Mouse (Mus musculus): ENCODE results near the gene Otop3. TPM values are rescaled to one million over a fixed set of nuclear protein-coding genes. Genes with fewer than 3 reads are reported as not detected.
A peak's percentile ranks its signal among the peaks of the same experiment; 100 is the strongest.

Otop3 gene
- polyA plus RNA-seq, 1 experiment from 2014 or later, result not detected

DNA sequence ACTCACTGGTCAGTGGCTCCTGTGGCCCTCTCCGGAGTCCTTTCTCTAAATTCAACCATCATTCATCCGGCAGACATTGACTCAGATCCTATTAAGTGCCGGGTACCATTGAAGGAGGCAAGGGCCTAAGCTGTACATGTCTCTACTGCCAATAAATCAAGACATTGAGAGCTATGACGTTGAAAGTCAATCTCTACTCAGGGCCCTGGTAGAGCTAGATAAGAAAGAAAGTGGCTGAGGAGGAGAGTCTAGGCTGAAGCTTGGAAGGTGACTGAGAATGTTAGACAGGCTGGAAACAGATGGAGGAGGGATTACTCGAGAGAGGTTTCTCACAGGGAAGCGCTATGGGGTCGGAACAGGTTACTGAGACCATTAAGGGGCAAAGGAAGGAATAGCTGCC is 35.8 kb downstream of the Otop3 start:
- 47% methylated on average over 7 of the region's 7 CpGs for WGBS
- no peak for ATAC-seq (ENCODE audit: low read depth)
- peaks cover 22% of the 10 kb centered on the region for H3K4me1 ChIP-seq (replicated peaks; ENCODE audit: control insufficient read depth, insufficient read depth, low read length)

DNA sequence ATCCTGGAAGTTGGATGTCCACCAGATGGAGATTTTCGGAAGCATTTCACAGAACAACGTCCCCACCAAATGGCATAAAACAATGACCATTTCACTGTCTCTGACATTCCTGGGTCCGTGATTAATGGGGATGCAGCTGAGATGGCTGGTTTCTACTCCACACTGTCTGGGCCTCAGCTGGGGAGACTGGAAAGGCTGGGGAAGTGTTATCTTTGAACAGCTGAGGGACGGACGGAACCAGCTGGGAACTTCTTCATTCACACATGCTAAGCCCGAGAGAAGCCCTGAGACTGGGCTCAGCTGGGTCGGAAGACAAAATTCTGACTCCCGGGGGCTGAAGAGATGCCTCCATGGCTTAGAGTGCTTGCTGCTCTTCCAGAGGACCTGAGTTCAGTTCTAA is 36.8 kb downstream of the Otop3 start:
- Histone ChIP-seq H3K27ac (ENCODE audit: low read length) (no peak overlapping the region), H3K9me3 (ENCODE audit: control insufficient read depth, low read length) (no peaks in the 10 kb centered on the region), H3K27me3 (ENCODE audit: control insufficient read depth, insufficient read depth, low read depth, low read length) (peaks cover 26% of the 10 kb centered on the region), H3K4me1 (replicated peaks; ENCODE audit: control insufficient read depth, insufficient read depth, low read length) (peaks cover 17% of the 10 kb centered on the region), H3K4me2 (ENCODE audit: low read depth, low read length) (no peak overlapping the region), H3K9ac (ENCODE audit: low read length) (no peak overlapping the region), H3K4me3 (ENCODE audit: low read length) (no peak overlapping the region), H3K36me3 (ENCODE audit: control insufficient read depth, insufficient read depth, low read length) (no peaks in the 10 kb centered on the region)
- no peak for ATAC-seq (ENCODE audit: low read depth)
- 47% methylated on average over 8 of the region's 8 CpGs for WGBS

More for the DNA sequence above, 35.8 kb downstream of the Otop3 start:
- no peak overlapping the region for H3K4me2 ChIP-seq (ENCODE audit: low read depth, low read length)
- peaks cover 32% of the 10 kb centered on the region for H3K27me3 ChIP-seq (ENCODE audit: control insufficient read depth, insufficient read depth, low read depth, low read length)
- no peaks in the 10 kb centered on the region for H3K36me3 ChIP-seq (ENCODE audit: control insufficient read depth, insufficient read depth, low read length)
- no peak overlapping the region for H3K27ac ChIP-seq (ENCODE audit: low read length)
- no peak overlapping the region for H3K4me3 ChIP-seq (ENCODE audit: low read length)
- no peak overlapping the region for H3K9ac ChIP-seq (ENCODE audit: low read length)
- H3K9me3 ChIP-seq (ENCODE audit: control insufficient read depth, low read length), result no peaks in the 10 kb centered on the region

DNA sequence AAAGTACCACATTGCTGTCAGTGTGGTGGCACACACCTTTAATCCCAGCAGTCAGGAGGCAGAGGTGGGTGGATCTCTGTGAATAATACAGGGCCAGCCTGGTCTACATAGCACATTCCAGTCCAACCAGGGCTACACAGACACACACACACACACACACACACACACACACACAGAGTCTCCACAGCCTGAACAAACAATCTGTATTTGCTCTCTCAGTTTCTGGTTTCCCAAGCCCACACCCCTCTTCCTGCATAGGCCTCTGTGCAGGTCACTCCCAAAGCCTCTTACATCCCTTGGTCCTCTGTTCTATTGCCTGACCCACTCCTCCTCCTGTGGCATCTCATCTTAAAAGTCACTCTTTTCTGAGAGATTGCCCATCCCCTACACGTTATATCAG is 37.5 kb downstream of the Otop3 start:
- Histone ChIP-seq H3K27me3 (ENCODE audit: control insufficient read depth, insufficient read depth, low read depth, low read length) (peaks cover 20% of the 10 kb centered on the region), H3K9ac (ENCODE audit: low read length) (no peak overlapping the region), H3K4me1 (replicated peaks; ENCODE audit: control insufficient read depth, insufficient read depth, low read length) (peaks cover 13% of the 10 kb centered on the region), H3K9me3 (ENCODE audit: control insufficient read depth, low read length) (no peaks in the 10 kb centered on the region), H3K36me3 (ENCODE audit: control insufficient read depth, insufficient read depth, low read length) (no peaks in the 10 kb centered on the region), H3K27ac (ENCODE audit: low read length) (no peak overlapping the region), H3K4me2 (ENCODE audit: low read depth, low read length) (no peak overlapping the region), H3K4me3 (ENCODE audit: low read length) (no peak overlapping the region)
- no peak for ATAC-seq (ENCODE audit: low read depth)
- WGBS, result 23% methylated on average over 1 of the region's 1 CpGs

DNA sequence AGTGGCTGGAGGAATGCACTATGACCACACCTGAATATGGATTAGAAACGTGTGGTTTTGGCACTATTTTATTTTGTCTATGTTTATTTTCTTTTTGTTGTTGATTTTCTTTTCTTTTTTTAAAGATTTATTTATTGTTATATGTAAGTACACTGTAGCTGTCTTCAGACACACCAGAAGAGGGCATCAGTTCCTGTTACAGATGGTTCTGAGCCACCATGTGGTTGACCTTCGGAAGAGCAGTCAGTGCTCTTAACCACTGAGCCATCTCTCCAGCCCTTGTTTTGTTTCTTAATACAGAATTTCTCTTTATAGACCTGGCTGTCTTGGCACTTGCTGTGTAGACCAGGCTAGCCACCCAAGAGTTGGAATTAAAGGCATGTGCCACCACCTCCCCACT is 38.2 kb downstream of the Otop3 start:
- H3K27ac ChIP-seq (ENCODE audit: low read length), result no peak overlapping the region
- H3K36me3 ChIP-seq (ENCODE audit: control insufficient read depth, insufficient read depth, low read length), result no peaks in the 10 kb centered on the region
- no peaks in the 10 kb centered on the region for H3K9me3 ChIP-seq (ENCODE audit: control insufficient read depth, low read length)
- no peak overlapping the region for H3K4me2 ChIP-seq (ENCODE audit: low read depth, low read length)
- no peak for ATAC-seq (ENCODE audit: low read depth)
- H3K27me3 ChIP-seq (ENCODE audit: control insufficient read depth, insufficient read depth, low read depth, low read length), result peaks cover 13% of the 10 kb centered on the region
- 53% methylated on average over 2 of the region's 2 CpGs for WGBS
- H3K9ac ChIP-seq (ENCODE audit: low read length), result no peak overlapping the region
- peaks cover 12% of the 10 kb centered on the region for H3K4me1 ChIP-seq (replicated peaks; ENCODE audit: control insufficient read depth, insufficient read depth, low read length)
- no peak overlapping the region for H3K4me3 ChIP-seq (ENCODE audit: low read length)

DNA sequence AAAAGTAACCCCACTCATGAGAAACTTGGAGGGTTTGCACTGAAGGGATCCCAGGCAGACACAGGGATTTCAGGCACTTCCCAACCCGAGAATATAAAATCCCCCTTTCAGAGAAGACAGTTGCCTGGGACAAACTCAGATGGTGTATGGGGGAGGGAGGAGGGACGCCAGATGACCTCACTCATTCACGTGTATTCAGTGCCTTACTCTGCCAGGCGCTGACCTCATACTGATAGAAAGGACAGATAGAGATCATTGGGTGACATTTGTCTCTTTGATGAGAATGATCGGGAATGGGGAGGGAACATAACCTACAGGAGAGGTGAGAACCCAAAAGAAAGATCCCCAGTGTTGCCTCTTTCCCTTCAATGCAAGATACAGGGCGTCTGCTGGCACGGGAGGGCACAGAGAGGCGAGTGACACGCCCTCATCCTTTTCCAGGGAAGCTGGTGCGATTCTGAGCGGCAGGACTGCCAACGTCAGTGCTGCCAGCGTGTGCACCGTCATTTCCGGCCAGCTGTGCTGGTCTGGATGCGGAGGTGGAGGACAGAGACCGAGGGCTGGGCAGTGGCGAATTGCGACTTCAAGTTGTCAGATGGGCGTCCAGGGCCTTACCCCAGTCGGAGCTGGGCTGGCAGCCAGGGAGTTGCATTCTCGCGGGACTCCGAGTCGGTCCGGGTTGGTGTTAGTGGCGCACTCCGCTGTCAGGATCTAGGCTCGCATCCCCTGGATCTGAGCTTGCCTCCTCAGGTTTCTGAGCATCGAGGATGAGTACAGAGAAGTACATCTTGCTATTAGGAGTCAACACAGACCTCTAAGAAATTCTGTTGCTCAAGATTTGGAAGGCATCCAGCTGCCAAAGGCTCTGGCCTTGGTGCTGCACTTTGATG is 39.5 kb downstream of the Otop3 start:
- peaks cover 12% of the 10 kb centered on the region for H3K4me1 ChIP-seq (replicated peaks; ENCODE audit: control insufficient read depth, insufficient read depth, low read length)
- H3K36me3 ChIP-seq (ENCODE audit: control insufficient read depth, insufficient read depth, low read length), result no peaks in the 10 kb centered on the region
- H3K27ac ChIP-seq (ENCODE audit: low read length), result no peak overlapping the region
- H3K9me3 ChIP-seq (ENCODE audit: control insufficient read depth, low read length), result peaks cover 3% of the 10 kb centered on the region; the same call in 1 of the 2 replicates
- WGBS, result 1% methylated on average over 30 of the region's 30 CpGs
- H3K27me3 ChIP-seq (ENCODE audit: control insufficient read depth, insufficient read depth, low read depth, low read length), result peaks cover 5% of the 10 kb centered on the region
- H3K4me3 ChIP-seq (ENCODE audit: low read length), result peak overlapping the region; percentile 41
- peak overlapping the region; percentile 48 for H3K9ac ChIP-seq (ENCODE audit: low read length)
- H3K4me2 ChIP-seq (ENCODE audit: low read depth, low read length), result peak overlapping the region; percentile 68
- peak; percentile 85 for ATAC-seq (ENCODE audit: low read depth)

DNA sequence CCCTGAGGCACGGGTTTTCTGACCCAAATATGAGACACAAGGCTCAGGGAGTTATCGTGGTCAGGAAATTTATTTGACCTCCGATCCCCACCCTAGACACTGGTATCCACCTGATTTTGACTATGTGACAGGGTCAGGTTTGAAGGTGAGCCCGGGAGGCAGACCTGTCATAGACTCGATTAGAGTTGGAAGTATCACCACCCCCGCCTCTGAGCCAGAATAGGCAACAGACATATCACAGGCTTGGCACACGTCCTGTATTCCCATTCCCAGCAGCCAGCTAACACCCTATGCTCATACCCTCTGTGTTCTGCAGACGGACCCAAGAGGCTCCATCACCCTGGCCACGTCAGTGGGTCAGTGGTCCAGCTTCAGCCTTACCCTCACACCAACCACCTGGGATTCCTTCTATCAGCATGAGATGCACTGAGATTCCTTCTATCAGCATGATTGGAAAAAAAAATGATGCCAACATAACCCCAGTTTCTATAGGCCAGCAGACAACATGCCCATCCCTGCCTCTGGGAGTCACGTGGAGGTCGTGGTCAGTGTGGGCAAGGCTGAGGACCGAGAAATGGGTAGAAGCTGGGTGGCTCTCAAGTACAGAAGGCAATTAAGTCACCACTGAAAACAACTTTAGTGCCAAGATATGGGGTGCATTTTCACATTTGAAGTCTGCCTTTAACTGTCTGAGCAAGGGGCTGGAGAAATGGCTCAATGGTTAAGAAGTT is 40.3 kb downstream of the Otop3 start:
- Histone ChIP-seq H3K9ac (ENCODE audit: low read length) (peak overlapping the region; percentile 48; the same call in 1 of the 2 replicates), H3K36me3 (ENCODE audit: control insufficient read depth, insufficient read depth, low read length) (no peaks in the 10 kb centered on the region), H3K4me2 (ENCODE audit: low read depth, low read length) (peak overlapping the region; percentile 68), H3K4me3 (ENCODE audit: low read length) (no peak overlapping the region), H3K4me1 (replicated peaks; ENCODE audit: control insufficient read depth, insufficient read depth, low read length) (peaks cover 12% of the 10 kb centered on the region), H3K27ac (ENCODE audit: low read length) (no peak overlapping the region), H3K27me3 (ENCODE audit: control insufficient read depth, insufficient read depth, low read depth, low read length) (peaks cover 5% of the 10 kb centered on the region), H3K9me3 (ENCODE audit: control insufficient read depth, low read length) (peaks cover 3% of the 10 kb centered on the region; the same call in 1 of the 2 replicates)
- WGBS, result 58% methylated on average over 12 of the region's 12 CpGs
- ATAC-seq (ENCODE audit: low read depth), result no peak

DNA sequence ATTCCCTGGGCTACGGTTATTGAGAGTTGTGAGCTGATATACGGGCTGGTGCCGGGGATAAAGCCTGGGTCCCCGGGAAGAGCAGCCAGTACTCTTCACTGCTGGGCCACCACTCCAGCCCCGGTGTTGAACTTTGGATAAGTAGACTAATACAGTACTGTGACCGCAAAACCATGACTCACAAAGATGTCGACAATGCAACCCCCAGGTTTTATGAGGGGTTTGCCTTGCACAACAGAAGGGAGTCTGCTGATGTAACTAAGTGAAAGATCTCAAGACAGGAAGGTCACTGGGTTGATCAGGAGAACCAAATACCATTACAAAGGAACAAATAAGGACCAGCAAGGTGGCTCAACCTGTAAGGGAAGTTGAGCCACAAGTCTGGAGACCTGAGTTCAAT is 42.2 kb downstream of the Otop3 start:
- Histone ChIP-seq H3K4me3 (ENCODE audit: low read length) (no peak overlapping the region), H3K9me3 (ENCODE audit: control insufficient read depth, low read length) (peaks cover 3% of the 10 kb centered on the region; the same call in 1 of the 2 replicates), H3K36me3 (ENCODE audit: control insufficient read depth, insufficient read depth, low read length) (no peaks in the 10 kb centered on the region), H3K27me3 (ENCODE audit: control insufficient read depth, insufficient read depth, low read depth, low read length) (peaks cover 5% of the 10 kb centered on the region), H3K9ac (ENCODE audit: low read length) (no peak overlapping the region), H3K4me1 (replicated peaks; ENCODE audit: control insufficient read depth, insufficient read depth, low read length) (peaks cover 19% of the 10 kb centered on the region), H3K27ac (ENCODE audit: low read length) (no peak overlapping the region), H3K4me2 (ENCODE audit: low read depth, low read length) (no peak overlapping the region)
- WGBS, result 50% methylated on average over 7 of the region's 7 CpGs
- ATAC-seq (ENCODE audit: low read depth), result no peak

DNA sequence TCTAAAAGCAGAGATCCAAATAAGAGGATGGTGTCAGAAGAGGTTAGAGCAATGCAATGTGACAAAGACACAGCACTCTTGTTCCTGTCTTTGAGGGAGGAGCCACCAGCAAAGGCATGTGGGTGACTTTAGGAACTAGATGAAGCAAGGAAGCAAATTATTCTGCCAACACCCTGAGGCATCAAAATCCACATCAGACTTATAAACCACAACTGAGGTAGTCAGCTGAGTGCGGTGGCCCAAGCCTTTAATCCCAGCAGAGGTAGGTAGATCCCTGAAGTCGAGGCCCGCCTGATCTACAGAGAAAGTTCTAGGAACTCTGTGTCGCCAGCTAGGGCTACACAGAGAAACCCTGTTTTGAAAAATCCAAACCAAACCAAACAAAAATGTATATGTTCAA is 42.7 kb downstream of the Otop3 start:
- Histone ChIP-seq H3K4me3 (ENCODE audit: low read length) (no peak overlapping the region), H3K27ac (ENCODE audit: low read length) (no peak overlapping the region), H3K4me2 (ENCODE audit: low read depth, low read length) (no peak overlapping the region), H3K27me3 (ENCODE audit: control insufficient read depth, insufficient read depth, low read depth, low read length) (peaks cover 5% of the 10 kb centered on the region), H3K36me3 (ENCODE audit: control insufficient read depth, insufficient read depth, low read length) (no peaks in the 10 kb centered on the region), H3K9me3 (ENCODE audit: control insufficient read depth, low read length) (peaks cover 3% of the 10 kb centered on the region; the same call in 1 of the 2 replicates), H3K4me1 (replicated peaks; ENCODE audit: control insufficient read depth, insufficient read depth, low read length) (peaks cover 19% of the 10 kb centered on the region), H3K9ac (ENCODE audit: low read length) (no peak overlapping the region)
- no peak for ATAC-seq (ENCODE audit: low read depth)
- WGBS, result 86% methylated on average over 4 of the region's 4 CpGs

DNA sequence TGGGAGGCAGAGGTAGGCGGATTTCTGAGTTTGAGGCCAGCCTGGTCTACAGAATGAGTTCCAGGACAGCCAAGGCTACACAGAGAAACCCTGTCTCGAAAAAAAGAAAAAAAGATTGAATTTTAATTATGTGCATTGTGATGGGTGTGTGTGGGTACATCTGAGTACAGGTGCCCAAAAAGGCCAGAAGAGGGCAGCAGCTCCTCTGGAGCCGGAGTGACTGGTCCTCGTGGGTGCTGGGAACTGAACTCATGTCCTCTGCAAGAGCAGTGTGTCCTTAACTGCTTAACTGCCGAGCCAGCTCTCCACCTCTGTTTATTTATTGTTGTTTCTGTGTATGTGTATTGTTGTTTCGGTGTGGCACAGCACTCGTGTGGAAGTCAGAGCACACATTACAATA is 43.3 kb downstream of the Otop3 start:
- H3K27me3 ChIP-seq (ENCODE audit: control insufficient read depth, insufficient read depth, low read depth, low read length), result peaks cover 5% of the 10 kb centered on the region
- H3K9me3 ChIP-seq (ENCODE audit: control insufficient read depth, low read length), result peaks cover 3% of the 10 kb centered on the region; the same call in 1 of the 2 replicates
- H3K27ac ChIP-seq (ENCODE audit: low read length), result no peak overlapping the region
- no peak overlapping the region for H3K4me2 ChIP-seq (ENCODE audit: low read depth, low read length)
- no peak overlapping the region for H3K9ac ChIP-seq (ENCODE audit: low read length)
- H3K36me3 ChIP-seq (ENCODE audit: control insufficient read depth, insufficient read depth, low read length), result no peaks in the 10 kb centered on the region
- ATAC-seq (ENCODE audit: low read depth), result no peak
- no peak overlapping the region for H3K4me3 ChIP-seq (ENCODE audit: low read length)
- H3K4me1 ChIP-seq (replicated peaks; ENCODE audit: control insufficient read depth, insufficient read depth, low read length), result peaks cover 24% of the 10 kb centered on the region
- 72% methylated on average over 7 of the region's 7 CpGs for WGBS

Data from lung, embryonic 16.5 days (tissue).